Mouse (Mus musculus) liver, adult 2 months (tissue): ENCODE results near the gene Ms4a7.

ENCODE experiments used
- CTCF ChIP-seq: fragments of 200-500 bp; IDR thresholded peaks from 2 replicates; pipeline ENCODE4 v1.5.1; 2011; ENCODE audit warnings: low read depth, low read length, control low read depth
- POLR2A ChIP-seq: fragments of 200-500 bp; IDR thresholded peaks from 2 replicates; pipeline ENCODE4 v1.6.1; 2011; ENCODE audit warnings: low read length, control low read depth; ENCODE audit not compliant: insufficient read depth; ENCODE audit errors: extremely low read depth

- TF ChIP-seq CTCF = no peak
- TF ChIP-seq POLR2A = no peak
Observed at GRCm38 (mm10) chr19:11343147-11343546, 7.2 kb upstream of the Ms4a7 start.
